Mouse (Mus musculus) testis, postnatal 10 days (tissue): ENCODE measurements around the gene Safb2.
A peak's percentile ranks its signal among the peaks of the same experiment; 100 is the strongest.

Source experiments
- DNase-seq: peaks from one replicate; pipeline ENCODE4 v3.0.0; 2021; ENCODE audit warnings: low spot score

The Safb2 gene

DNA sequence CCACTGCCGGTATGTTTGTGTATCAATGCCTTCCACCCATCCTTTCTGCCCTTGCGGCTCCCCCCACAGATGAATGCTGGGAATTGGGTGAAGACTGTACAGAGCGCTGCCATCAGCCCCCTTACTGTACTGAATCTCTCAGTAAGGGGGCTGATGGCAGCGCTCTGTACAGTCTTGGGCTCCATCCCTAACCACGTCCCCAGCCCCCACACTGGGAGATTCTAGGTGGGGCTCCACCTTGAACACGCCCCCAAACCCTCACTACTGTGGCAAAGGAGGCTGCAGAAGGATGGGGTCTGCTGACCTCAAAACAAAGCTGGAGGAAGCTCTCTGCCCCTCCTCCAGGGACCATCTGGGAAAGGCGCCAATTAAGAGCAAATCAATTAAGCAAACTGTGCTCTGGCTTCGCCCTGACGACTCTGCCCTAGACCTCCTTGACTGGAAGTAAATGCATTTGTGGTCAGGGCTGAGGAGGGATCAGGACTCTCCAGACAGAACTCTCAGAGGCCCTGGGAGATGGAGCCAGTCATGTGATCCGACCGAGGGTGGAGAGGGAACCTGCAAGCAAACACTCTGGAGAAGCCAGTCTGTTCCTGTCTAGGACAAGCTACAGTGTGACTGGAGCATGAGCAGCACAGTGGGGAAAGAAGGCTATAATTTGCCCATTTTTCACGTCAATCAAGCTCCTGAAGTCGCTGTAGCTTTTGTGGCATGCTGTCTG, 68.5 kb downstream of the Safb2 start:
- peak; percentile 56 for DNase-seq

DNA sequence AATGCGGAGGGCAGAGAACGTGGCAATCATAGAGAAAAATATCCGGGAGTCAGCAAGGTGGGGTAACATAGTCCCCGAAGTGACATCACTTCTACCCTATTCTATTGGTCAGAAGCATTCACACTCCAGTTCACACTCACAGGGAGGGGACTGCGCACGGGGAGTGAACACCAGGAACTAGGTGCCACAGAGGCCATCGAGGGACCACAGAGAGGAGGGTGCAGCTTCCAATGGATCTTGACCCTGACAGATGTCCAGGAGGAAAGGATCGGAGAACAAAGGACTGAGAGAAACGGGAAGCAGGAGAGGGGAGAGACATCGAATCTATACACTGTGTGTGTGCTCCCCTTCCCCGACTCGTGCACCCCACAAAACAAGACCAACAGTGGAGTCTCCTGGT, 69.5 kb downstream of the Safb2 start:
- no peak for DNase-seq

DNA sequence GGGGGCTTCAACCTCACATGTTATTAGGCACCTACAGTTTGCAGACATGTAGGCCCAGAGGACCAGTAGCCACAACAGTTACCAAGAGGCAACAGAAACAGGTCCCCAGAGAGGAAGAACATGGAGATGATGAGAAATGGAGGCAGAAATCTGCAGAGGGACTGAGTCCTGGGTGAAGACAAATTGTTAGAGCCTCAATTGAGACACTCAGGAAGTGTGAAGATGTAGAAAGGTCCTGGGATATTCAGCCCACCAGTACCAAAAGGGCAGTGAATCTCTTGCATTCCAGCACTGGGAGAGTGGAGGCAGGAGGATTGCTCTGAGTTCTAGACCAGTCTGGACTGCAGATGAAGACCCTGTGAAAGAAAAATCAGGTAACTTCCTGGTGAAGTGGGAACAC, 70.1 kb downstream of the Safb2 start:
- no peak for DNase-seq

- DNase-seq, result no peak
Observed at GRCm38 (mm10) chr17:56512310-56512709, 72.1 kb downstream of the Safb2 start, which contains the start of gene Znrf4. Znrf4 (minus strand) TSS chr17:56512431.

- no peak for DNase-seq
Observed at GRCm38 (mm10) chr17:56511707-56512090, 72.7 kb downstream of the Safb2 start.

- DNase-seq, result peak; percentile 53
Observed at GRCm38 (mm10) chr17:56510970-56511706, 73.2 kb downstream of the Safb2 start.
